Mouse (Mus musculus) gastrocnemius, postnatal 4 days (tissue): ENCODE data around the gene Cdca3. TPM values are rescaled to one million over a fixed set of nuclear protein-coding genes. Genes with fewer than 3 reads are reported as not detected.
"Not testable (repeated sequence)": the region's sequence is repeated elsewhere in the genome, so short reads cannot be mapped to it uniquely, and the experiment has no call there.

Source experiments
- DNase-seq, 2 experiments: peaks; one replicate each; pipeline ENCODE4 v3.0.0; 2021 to 2022; ENCODE audit warnings: low spot score in 2 of 2, mixed read lengths in 2 of 2
- long read RNA-seq, 2 experiments: library from polyadenylated mRNA; stranded (forward); transcript quantifications; one replicate each; pipeline ENCODE4 v2.0.0; 2021
- total RNA-seq, 2 experiments: library from RNA; stranded (reverse); gene quantifications; 2 replicates each; pipeline ENCODE4 v1.2.3; 2021

The Cdca3 gene
- 10 to 100 TPM; 27.9 to 28.2 TPM for total RNA-seq
- long read RNA-seq, experiment 1, transcript Cdca3-201 (6 exons, 1,976 nt) = major isoform, 22 of 33 reads
- long read RNA-seq, experiment 1, partial matches to known transcripts = 7 of 33 reads
- long read RNA-seq, experiment 1, other reads (novel, unspliced or antisense) = 3 of 33 reads
- long read RNA-seq, experiment 2, transcript Cdca3-201 (6 exons, 1,976 nt) = major isoform, 21 of 30 reads
- long read RNA-seq, experiment 2, partial matches to known transcripts = 3 of 30 reads
- long read RNA-seq, experiment 2, other reads (novel, unspliced or antisense) = 4 of 30 reads

- DNase-seq = peak; percentile 91 to 98
These were observed at the start of gene Cdca3, which contains the start of gene Usp5 for GRCm38 (mm10) chr6:124828868-124829798. TSS of gene Cdca3 (plus strand) at chr6:124829547. TSS of gene Usp5 (minus strand) at chr6:124829484.

- DNase-seq = no peak
These were observed 49.3 kb upstream of the Cdca3 start for GRCm38 (mm10) chr6:124779984-124780416.

GRCm38 (mm10) chr6:124780917-124781316, 48.4 kb upstream of the Cdca3 start:
- no peak for DNase-seq

- DNase-seq = no peak
These were observed 46.9 kb upstream of the Cdca3 start for GRCm38 (mm10) chr6:124782436-124782835.

GRCm38 (mm10) chr6:124786756-124787420, 42.5 kb upstream of the Cdca3 start:
- DNase-seq = no peak

- DNase-seq = no peak
These were observed 41.6 kb upstream of the Cdca3 start for GRCm38 (mm10) chr6:124787722-124788121.

GRCm38 (mm10) chr6:124789519-124789918, 39.8 kb upstream of the Cdca3 start:
- DNase-seq = no peak

- no peak for DNase-seq
These were observed 39.2 kb upstream of the Cdca3 start for GRCm38 (mm10) chr6:124790121-124790520.

GRCm38 (mm10) chr6:124791911-124792310, 37.4 kb upstream of the Cdca3 start:
- DNase-seq = no peak

GRCm38 (mm10) chr6:124795781-124796180, 33.6 kb upstream of the Cdca3 start:
- no peak for DNase-seq

- DNase-seq = no peak
These were observed 33.1 kb upstream of the Cdca3 start for GRCm38 (mm10) chr6:124796200-124796599.

GRCm38 (mm10) chr6:124802400-124802799, 26.9 kb upstream of the Cdca3 start:
- DNase-seq = not testable (repeated sequence)

- no peak for DNase-seq
These were observed 26.3 kb upstream of the Cdca3 start for GRCm38 (mm10) chr6:124803061-124803460.

GRCm38 (mm10) chr6:124803691-124804090, 25.7 kb upstream of the Cdca3 start:
- not testable (repeated sequence) for DNase-seq

- DNase-seq = no peak
These were observed 25.0 kb upstream of the Cdca3 start for GRCm38 (mm10) chr6:124804341-124804740.

GRCm38 (mm10) chr6:124805341-124806321, 23.7 kb upstream of the Cdca3 start:
- DNase-seq = peak; percentile 90 to 95

- DNase-seq = no peak
These were observed 22.8 kb upstream of the Cdca3 start for GRCm38 (mm10) chr6:124806446-124807140.

- no peak for DNase-seq
These were observed 22.0 kb upstream of the Cdca3 start for GRCm38 (mm10) chr6:124807366-124807765.

- no peak for DNase-seq
These were observed 21.4 kb upstream of the Cdca3 start for GRCm38 (mm10) chr6:124807986-124808357.
